Mouse (Mus musculus) heart, embryonic 12.5 days (tissue): ENCODE measurements around the gene Nras. TPM values are rescaled to one million over a fixed set of nuclear protein-coding genes. Genes with fewer than 3 reads are reported as not detected.
A peak's percentile ranks its signal among the peaks of the same experiment; 100 is the strongest.

ENCODE experiments used
- ATAC-seq: fragments of 200-750 bp; cut with Nextera tagmentation; 2 replicates; pipeline ENCODE4 v1.8.0; 2017; ENCODE audit warnings: moderate TSS enrichment, moderate library complexity; ENCODE audit not compliant: insufficient number of reproducible peaks, low FRiP score
- H3K27ac ChIP-seq: fragments of 300-500 bp; sonication (generic); 2 replicates; pipeline ENCODE4 v1.5.1; 2016; ENCODE audit warnings: mild to moderate bottlenecking, moderate library complexity; ENCODE audit not compliant: poor library complexity, severe bottlenecking
- H3K27me3 ChIP-seq: fragments of 300-500 bp; sonication (generic); replicated peaks from 2 replicates; pipeline ENCODE4 v1.6.1; 2016; ENCODE audit warnings: mild to moderate bottlenecking, moderate library complexity
- H3K36me3 ChIP-seq: fragments of 300-500 bp; sonication (generic); 2 replicates; pipeline ENCODE4 v1.6.1; 2016; ENCODE audit warnings: mild to moderate bottlenecking, moderate library complexity
- H3K4me1 ChIP-seq: fragments of 300-500 bp; sonication (generic); replicated peaks from 2 replicates; pipeline ENCODE4 v1.6.1; 2016; ENCODE audit warnings: mild to moderate bottlenecking
- H3K4me2 ChIP-seq: fragments of 300-500 bp; sonication (generic); 2 replicates; pipeline ENCODE4 v1.6.1; 2016; ENCODE audit warnings: mild to moderate bottlenecking, moderate library complexity
- H3K4me3 ChIP-seq: fragments of 300-500 bp; sonication (generic); 2 replicates; pipeline ENCODE4 v1.5.1; 2016; ENCODE audit warnings: mild to moderate bottlenecking
- H3K9ac ChIP-seq: fragments of 300-500 bp; sonication (generic); 2 replicates; pipeline ENCODE4 v1.6.1; 2016; ENCODE audit warnings: mild to moderate bottlenecking, moderate library complexity
- H3K9me3 ChIP-seq: fragments of 300-500 bp; sonication (generic); replicated peaks from 2 replicates; pipeline ENCODE4 v1.6.1; 2016; ENCODE audit warnings: mild to moderate bottlenecking, moderate library complexity
- WGBS: fragments of 180-500 bp; shearing (Covaris S2); methylation state at CpG from one replicate; pipeline ENCODE4 v1.1.7; 2016; 5-methylcytosine and 5-hydroxymethylcytosine counted together
- polyA plus RNA-seq: library from polyadenylated mRNA; unstranded; fragments of >200 nt; fragmentation: Nextera tagmentation; extraction: Ambion mirVana; gene quantifications from 2 replicates; pipeline ENCODE4 v1.2.1, GENCODE M21; 2016

Nras gene
- polyA plus RNA-seq, 1 experiment from 2014 or later = 93.7 TPM

- Histone ChIP-seq H3K27me3 (no peaks in the 10 kb centered on the region), H3K36me3 (peaks cover 69% of the 10 kb centered on the region), H3K9me3 (no peaks in the 10 kb centered on the region), H3K4me2 (no peak overlapping the region), H3K4me1 (no peaks in the 10 kb centered on the region), H3K27ac (no peak overlapping the region), H3K9ac (no peak overlapping the region), H3K4me3 (no peak overlapping the region)
- ATAC-seq = no peak
- 90% methylated on average over 8 of the region's 8 CpGs for WGBS
Observed at GRCm38 (mm10) chr3:103066927-103067326, 8.8 kb downstream of the Nras start.

GRCm38 (mm10) chr3:103068971-103069370, 10.9 kb downstream of the Nras start:
- H3K27ac ChIP-seq = no peak overlapping the region
- H3K9ac ChIP-seq = no peak overlapping the region
- no peaks in the 10 kb centered on the region for H3K27me3 ChIP-seq
- H3K4me3 ChIP-seq = no peak overlapping the region
- 92% methylated on average over 6 of the region's 6 CpGs for WGBS
- H3K4me2 ChIP-seq = no peak overlapping the region
- no peaks in the 10 kb centered on the region for H3K9me3 ChIP-seq
- H3K36me3 ChIP-seq = peaks cover 49% of the 10 kb centered on the region
- ATAC-seq = no peak
- 0 out of 2 replicates have a peak, but pooled peaks cover 3% of the 10 kb centered on the region for H3K4me1 ChIP-seq

- Histone ChIP-seq H3K27me3 (no peaks in the 10 kb centered on the region), H3K36me3 (peaks cover 7% of the 10 kb centered on the region), H3K9ac (no peak within 1 kb of the TSS), H3K4me2 (no peak within 1 kb of the TSS), H3K27ac (no peak within 1 kb of the TSS), H3K9me3 (no peaks in the 10 kb centered on the region), H3K4me1 (0 out of 2 replicates have a peak, but pooled peaks cover 3% of the 10 kb centered on the region), H3K4me3 (no peak within 1 kb of the TSS)
- WGBS = 52% methylated on average over 5 of the region's 5 CpGs
- ATAC-seq = no peak
Observed at GRCm38 (mm10) chr3:103073771-103074170, 15.7 kb downstream of the Nras start, which contains the start of gene Ampd1. Ampd1 (plus strand) TSS chr3:103074014.

GRCm38 (mm10) chr3:103075871-103076270, 17.8 kb downstream of the Nras start:
- H3K27me3 ChIP-seq = no peaks in the 10 kb centered on the region
- 87% methylated on average over 9 of the region's 9 CpGs for WGBS
- H3K9me3 ChIP-seq = no peaks in the 10 kb centered on the region
- ATAC-seq = no peak
- peaks cover 6% of the 10 kb centered on the region; the same call in 1 of the 2 replicates for H3K4me1 ChIP-seq
- H3K4me3 ChIP-seq = no peak overlapping the region
- no peak overlapping the region for H3K4me2 ChIP-seq
- H3K36me3 ChIP-seq = no peaks in the 10 kb centered on the region
- H3K9ac ChIP-seq = no peak overlapping the region
- H3K27ac ChIP-seq = no peak overlapping the region

- 82% methylated on average over 9 of the region's 9 CpGs for WGBS
Observed at GRCm38 (mm10) chr3:103076476-103076875, 18.4 kb downstream of the Nras start.

GRCm38 (mm10) chr3:103079301-103079700, 21.2 kb downstream of the Nras start:
- Histone ChIP-seq H3K27ac (no peak overlapping the region), H3K4me3 (no peak overlapping the region), H3K4me2 (no peak overlapping the region), H3K36me3 (no peaks in the 10 kb centered on the region), H3K27me3 (no peaks in the 10 kb centered on the region), H3K9me3 (no peaks in the 10 kb centered on the region), H3K4me1 (peaks cover 27% of the 10 kb centered on the region), H3K9ac (no peak overlapping the region)
- no peak for ATAC-seq
- 71% methylated on average over 9 of the region's 9 CpGs for WGBS

More at GRCm38 (mm10) chr3:103076476-103076875, 18.4 kb downstream of the Nras start:
- no peak for ATAC-seq
- Histone ChIP-seq H3K4me2 (no peak overlapping the region), H3K4me3 (no peak overlapping the region), H3K4me1 (peaks cover 13% of the 10 kb centered on the region; the same call in 1 of the 2 replicates), H3K9ac (no peak overlapping the region), H3K27me3 (no peaks in the 10 kb centered on the region), H3K36me3 (no peaks in the 10 kb centered on the region), H3K27ac (no peak overlapping the region), H3K9me3 (no peaks in the 10 kb centered on the region)

GRCm38 (mm10) chr3:103081051-103081450, 23.0 kb downstream of the Nras start:
- Histone ChIP-seq H3K4me3 (no peak overlapping the region), H3K36me3 (no peaks in the 10 kb centered on the region), H3K4me1 (peaks cover 27% of the 10 kb centered on the region), H3K9ac (no peak overlapping the region), H3K27me3 (no peaks in the 10 kb centered on the region), H3K9me3 (no peaks in the 10 kb centered on the region), H3K27ac (no peak overlapping the region), H3K4me2 (no peak overlapping the region)
- no peak; the same call in 1 of the 2 replicates for ATAC-seq
- WGBS = 40% methylated on average over 11 of the region's 11 CpGs

GRCm38 (mm10) chr3:103081861-103082453, 23.9 kb downstream of the Nras start:
- ATAC-seq = no peak
- H3K4me2 ChIP-seq = no peak overlapping the region
- 79% methylated on average over 17 of the region's 17 CpGs for WGBS
- H3K36me3 ChIP-seq = no peaks in the 10 kb centered on the region
- no peak overlapping the region for H3K27ac ChIP-seq
- H3K4me1 ChIP-seq = peaks cover 27% of the 10 kb centered on the region
- no peaks in the 10 kb centered on the region for H3K27me3 ChIP-seq
- H3K9ac ChIP-seq = no peak overlapping the region
- H3K4me3 ChIP-seq = no peak overlapping the region
- no peaks in the 10 kb centered on the region for H3K9me3 ChIP-seq

- Histone ChIP-seq H3K4me1 (peaks cover 27% of the 10 kb centered on the region), H3K27ac (peak overlapping the region; percentile 64; the same call in 1 of the 2 replicates), H3K36me3 (no peaks in the 10 kb centered on the region), H3K9ac (no peak overlapping the region), H3K4me2 (no peak overlapping the region), H3K9me3 (no peaks in the 10 kb centered on the region), H3K4me3 (no peak overlapping the region), H3K27me3 (no peaks in the 10 kb centered on the region)
- no peak for ATAC-seq
- 50% methylated on average over 5 of the region's 5 CpGs for WGBS
Observed at GRCm38 (mm10) chr3:103082761-103083160, 24.7 kb downstream of the Nras start.

- Histone ChIP-seq H3K4me2 (no peak overlapping the region), H3K9ac (no peak overlapping the region), H3K27me3 (no peaks in the 10 kb centered on the region), H3K36me3 (no peaks in the 10 kb centered on the region), H3K4me3 (no peak overlapping the region), H3K9me3 (no peaks in the 10 kb centered on the region), H3K27ac (no peak overlapping the region), H3K4me1 (peaks cover 22% of the 10 kb centered on the region)
- ATAC-seq = no peak
- WGBS = 73% methylated on average over 3 of the region's 3 CpGs
Observed at GRCm38 (mm10) chr3:103085986-103086385, 27.9 kb downstream of the Nras start.

GRCm38 (mm10) chr3:103091753-103092152, 33.7 kb downstream of the Nras start:
- Histone ChIP-seq H3K36me3 (no peaks in the 10 kb centered on the region), H3K27ac (no peak overlapping the region), H3K9me3 (no peaks in the 10 kb centered on the region), H3K9ac (no peak overlapping the region), H3K4me3 (no peak overlapping the region), H3K4me1 (no peaks in the 10 kb centered on the region), H3K27me3 (no peaks in the 10 kb centered on the region), H3K4me2 (no peak overlapping the region)
- 95% methylated on average over 2 of the region's 2 CpGs for WGBS
- no peak for ATAC-seq

GRCm38 (mm10) chr3:103098662-103099061, 40.6 kb downstream of the Nras start:
- no peak overlapping the region for H3K27ac ChIP-seq
- H3K9me3 ChIP-seq = no peaks in the 10 kb centered on the region
- H3K4me2 ChIP-seq = peak overlapping the region; percentile 20; the same call in 1 of the 2 replicates
- H3K4me1 ChIP-seq = 0 out of 2 replicates have a peak, but pooled peaks cover 7% of the 10 kb centered on the region
- ATAC-seq = no peak
- no peaks in the 10 kb centered on the region for H3K36me3 ChIP-seq
- no peak overlapping the region for H3K9ac ChIP-seq
- H3K27me3 ChIP-seq = no peaks in the 10 kb centered on the region
- WGBS = 64% methylated on average over 23 of the region's 23 CpGs
- no peak overlapping the region for H3K4me3 ChIP-seq
